Mouse (Mus musculus) neural tube, embryonic 12.5 days (tissue): ENCODE results near the gene Polr2j. TPM values are rescaled to one million over a fixed set of nuclear protein-coding genes. Genes with fewer than 3 reads are reported as not detected.
"Not testable (repeated sequence)": the region's sequence is repeated elsewhere in the genome, so short reads cannot be mapped to it uniquely, and the experiment has no call there.

Experiments
- ATAC-seq: fragments of 200-750 bp; cut with Nextera tagmentation; 2 replicates; pipeline ENCODE4 v1.8.0; 2017; ENCODE audit warnings: low read depth, mild to moderate bottlenecking, moderate TSS enrichment, moderate library complexity; ENCODE audit not compliant: low FRiP score
- H3K27ac ChIP-seq: fragments of 300-500 bp; sonication (generic); 2 replicates; pipeline ENCODE4 v1.5.1; 2016
- H3K27me3 ChIP-seq: fragments of 300-500 bp; sonication (generic); replicated peaks from 2 replicates; pipeline ENCODE4 v1.6.1; 2016; ENCODE audit warnings: mild to moderate bottlenecking
- H3K36me3 ChIP-seq: fragments of 300-500 bp; sonication (generic); 2 replicates; pipeline ENCODE4 v1.6.1; 2016; ENCODE audit warnings: mild to moderate bottlenecking
- H3K4me1 ChIP-seq: fragments of 300-500 bp; sonication (generic); 2 replicates; pipeline ENCODE4 v1.6.1; 2016
- H3K4me2 ChIP-seq: fragments of 300-500 bp; sonication (generic); replicated peaks from 2 replicates; pipeline ENCODE4 v1.6.1; 2016; ENCODE audit warnings: mild to moderate bottlenecking
- H3K4me3 ChIP-seq: fragments of 300-500 bp; sonication (generic); 2 replicates; pipeline ENCODE4 v1.5.1; 2016
- H3K9ac ChIP-seq: fragments of 300-500 bp; sonication (generic); 2 replicates; pipeline ENCODE4 v1.6.1; 2016; ENCODE audit warnings: mild to moderate bottlenecking
- H3K9me3 ChIP-seq: fragments of 300-500 bp; sonication (generic); 2 replicates; pipeline ENCODE4 v1.6.1; 2016; ENCODE audit warnings: mild to moderate bottlenecking
- WGBS: fragments of 180-500 bp; shearing (Covaris S2); methylation state at CpG from one replicate; pipeline ENCODE4 v1.1.7; 2016; 5-methylcytosine and 5-hydroxymethylcytosine counted together
- polyA plus RNA-seq: library from polyadenylated mRNA; unstranded; fragments of >200 nt; fragmentation: Nextera tagmentation; extraction: Ambion mirVana; gene quantifications from 2 replicates; pipeline ENCODE4 v1.2.1, GENCODE M21; 2016

Polr2j gene
- polyA plus RNA-seq, 1 experiment from 2014 or later = 234 TPM

DNA sequence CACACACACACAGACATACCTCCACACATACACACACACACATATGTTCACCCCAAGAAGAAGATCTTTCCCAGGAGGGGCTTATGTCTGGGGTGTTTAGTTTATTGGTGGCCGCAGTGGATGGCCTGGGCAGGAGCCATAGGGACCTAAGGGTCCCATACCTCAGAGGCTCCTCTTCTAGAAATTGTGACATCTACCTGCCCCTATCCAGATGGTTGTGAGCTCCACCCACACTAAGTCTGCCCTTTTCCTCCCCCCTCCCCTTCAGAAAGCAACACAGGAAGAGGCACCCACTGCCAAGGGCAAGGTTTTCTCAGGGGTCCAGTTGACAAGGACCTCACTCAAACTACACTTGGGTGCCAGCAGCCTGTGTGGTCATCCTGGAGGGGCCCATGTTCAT lies 30.5 kb downstream of the Polr2j start:
- no peak overlapping the region for H3K4me3 ChIP-seq
- no peak overlapping the region for H3K27ac ChIP-seq
- H3K4me1 ChIP-seq = no peaks in the 10 kb centered on the region
- ATAC-seq = no peak
- H3K27me3 ChIP-seq = no peaks in the 10 kb centered on the region
- no peak overlapping the region for H3K9ac ChIP-seq
- peaks cover 8% of the 10 kb centered on the region for H3K36me3 ChIP-seq
- no peaks in the 10 kb centered on the region for H3K9me3 ChIP-seq
- no peak overlapping the region for H3K4me2 ChIP-seq
- 93% methylated on average over 1 of the region's 1 CpGs for WGBS

DNA sequence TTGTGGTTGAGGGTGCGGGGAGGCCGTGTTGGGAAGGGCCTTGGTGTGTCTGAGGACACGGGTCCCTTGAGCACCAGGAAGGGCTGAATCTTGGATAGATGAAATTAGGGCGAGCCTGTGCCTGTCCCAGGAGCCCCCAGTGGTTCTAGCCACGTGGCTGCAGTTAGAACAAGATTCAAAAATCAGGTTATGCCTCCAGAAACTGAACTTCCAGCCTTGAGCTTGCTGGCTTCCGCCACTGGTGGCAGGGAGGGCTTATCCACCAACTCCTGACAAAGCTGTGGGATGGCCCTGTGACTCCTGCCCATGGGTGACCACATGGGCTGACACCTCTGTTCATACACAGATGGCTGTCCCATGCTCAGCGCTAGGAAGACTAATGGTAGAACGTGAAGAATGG lies 31.3 kb downstream of the Polr2j start:
- no peak overlapping the region for H3K27ac ChIP-seq
- no peak for ATAC-seq
- no peak overlapping the region for H3K4me2 ChIP-seq
- H3K4me3 ChIP-seq = no peak overlapping the region
- H3K9ac ChIP-seq = no peak overlapping the region
- H3K9me3 ChIP-seq = no peaks in the 10 kb centered on the region
- H3K36me3 ChIP-seq = peaks cover under 1% of the 10 kb centered on the region; the same call in 1 of the 2 replicates
- no peaks in the 10 kb centered on the region for H3K4me1 ChIP-seq
- H3K27me3 ChIP-seq = no peaks in the 10 kb centered on the region
- WGBS = 74% methylated on average over 8 of the region's 8 CpGs

DNA sequence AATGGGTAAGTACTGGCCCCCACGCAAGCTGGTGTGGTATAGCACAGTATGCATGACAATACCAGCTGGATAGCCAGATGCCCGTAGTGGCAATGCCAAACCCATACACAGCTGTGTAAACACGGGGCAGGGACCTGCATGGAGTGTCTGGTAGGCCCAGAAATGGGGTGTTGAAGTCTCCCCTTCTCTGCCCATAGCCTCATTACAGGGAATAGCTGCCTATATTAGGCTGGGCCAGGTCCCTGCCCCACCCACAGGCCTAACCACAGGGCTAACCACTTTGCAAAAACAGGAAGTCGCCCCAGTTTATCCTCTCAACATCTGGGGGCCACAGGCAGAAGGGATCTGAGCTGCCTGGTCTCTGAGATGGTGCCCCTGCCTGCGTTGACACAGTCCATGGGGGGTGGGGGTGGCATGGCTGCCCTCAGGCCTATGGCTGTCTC lies 32.7 kb downstream of the Polr2j start:
- not testable (repeated sequence) for ATAC-seq, H3K4me1 ChIP-seq

DNA sequence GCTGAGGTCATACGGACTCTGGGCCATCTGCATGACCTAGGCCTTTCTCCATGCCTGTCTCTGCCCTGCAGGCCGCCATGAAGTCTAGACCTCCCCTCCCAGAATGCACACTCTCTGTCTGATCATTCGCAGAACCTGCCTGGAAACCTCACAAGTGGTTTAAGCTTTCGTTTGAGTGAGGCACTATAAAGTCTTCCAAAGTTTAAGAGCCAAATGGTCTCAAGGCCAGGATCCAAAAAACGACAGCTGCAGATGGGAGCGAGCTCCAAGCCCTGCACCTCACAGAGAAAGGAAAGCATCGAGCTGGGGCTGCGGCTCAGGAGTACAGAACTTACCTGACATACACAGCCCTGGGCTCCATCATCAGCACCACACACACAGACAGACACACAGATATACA lies 35.9 kb downstream of the Polr2j start:
- Histone ChIP-seq H3K4me2 (no peak overlapping the region), H3K9ac (no peak overlapping the region), H3K27me3 (no peaks in the 10 kb centered on the region), H3K4me3 (no peak overlapping the region), H3K4me1 (no peaks in the 10 kb centered on the region), H3K9me3 (no peaks in the 10 kb centered on the region), H3K36me3 (no peaks in the 10 kb centered on the region), H3K27ac (no peak overlapping the region)
- WGBS = 83% methylated on average over 8 of the region's 8 CpGs
- ATAC-seq = no peak

More for the DNA sequence above, 32.7 kb downstream of the Polr2j start:
- not testable (repeated sequence) for H3K4me3 ChIP-seq, H3K9ac ChIP-seq, H3K9me3 ChIP-seq, H3K4me2 ChIP-seq, H3K27ac ChIP-seq, H3K36me3 ChIP-seq, H3K27me3 ChIP-seq
- 71% methylated on average over 5 of the region's 5 CpGs for WGBS

DNA sequence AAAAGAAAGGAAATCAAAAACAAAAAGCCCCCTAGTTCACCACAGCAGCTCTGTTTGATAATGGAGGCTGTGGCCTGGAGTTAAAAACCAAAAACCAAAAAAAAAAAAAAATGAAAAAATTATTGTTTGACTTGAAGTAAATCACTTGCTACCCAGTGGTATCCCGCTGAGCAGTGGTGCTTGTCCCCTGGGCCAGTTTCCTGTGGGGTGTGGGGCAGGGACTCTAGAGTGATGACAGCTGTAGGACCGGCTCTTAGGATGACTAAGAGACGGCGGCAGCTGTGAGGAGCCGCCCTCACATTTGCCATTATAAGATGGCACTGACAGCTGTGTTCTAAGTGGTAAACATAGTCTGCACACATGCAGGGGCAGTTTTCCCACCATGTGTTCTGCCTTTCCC lies 39.0 kb downstream of the Polr2j start:
- H3K27me3 ChIP-seq = no peaks in the 10 kb centered on the region

DNA sequence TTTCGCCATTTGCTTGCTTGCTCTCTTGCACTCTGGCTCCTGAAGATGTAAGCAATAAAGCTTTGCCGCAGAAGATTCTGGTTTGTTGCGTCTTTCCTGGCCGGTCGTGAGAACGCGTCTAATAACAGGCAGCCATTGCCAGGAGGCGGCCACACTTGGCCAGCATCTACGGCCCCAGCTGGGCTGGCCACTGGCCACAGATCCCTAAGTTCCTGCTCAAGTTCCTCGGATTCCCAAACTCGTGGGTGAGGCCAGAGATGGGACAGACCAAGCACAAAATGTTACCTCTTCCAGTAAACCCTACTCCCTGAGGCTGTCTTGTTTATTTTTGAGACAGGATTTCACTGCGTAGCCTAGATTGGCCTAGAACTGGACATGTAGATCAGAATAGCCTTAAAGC lies 43.7 kb downstream of the Polr2j start:
- 90% methylated on average over 11 of the region's 12 CpGs for WGBS
- H3K4me1 ChIP-seq, H3K27me3 ChIP-seq, H3K27ac ChIP-seq, H3K9me3 ChIP-seq, ATAC-seq, H3K4me3 ChIP-seq, H3K4me2 ChIP-seq, H3K9ac ChIP-seq: not testable (repeated sequence)
- H3K36me3 ChIP-seq = peaks cover 10% of the 10 kb centered on the region

More for the DNA sequence above, 39.0 kb downstream of the Polr2j start:
- no peak overlapping the region for H3K4me2 ChIP-seq
- H3K9ac ChIP-seq = no peak overlapping the region
- no peak for ATAC-seq
- H3K27ac ChIP-seq = no peak overlapping the region
- no peak overlapping the region for H3K4me3 ChIP-seq
- WGBS = 92% methylated on average over 5 of the region's 5 CpGs
- H3K4me1 ChIP-seq = no peaks in the 10 kb centered on the region
- peaks cover 4% of the 10 kb centered on the region for H3K36me3 ChIP-seq
- no peaks in the 10 kb centered on the region for H3K9me3 ChIP-seq

DNA sequence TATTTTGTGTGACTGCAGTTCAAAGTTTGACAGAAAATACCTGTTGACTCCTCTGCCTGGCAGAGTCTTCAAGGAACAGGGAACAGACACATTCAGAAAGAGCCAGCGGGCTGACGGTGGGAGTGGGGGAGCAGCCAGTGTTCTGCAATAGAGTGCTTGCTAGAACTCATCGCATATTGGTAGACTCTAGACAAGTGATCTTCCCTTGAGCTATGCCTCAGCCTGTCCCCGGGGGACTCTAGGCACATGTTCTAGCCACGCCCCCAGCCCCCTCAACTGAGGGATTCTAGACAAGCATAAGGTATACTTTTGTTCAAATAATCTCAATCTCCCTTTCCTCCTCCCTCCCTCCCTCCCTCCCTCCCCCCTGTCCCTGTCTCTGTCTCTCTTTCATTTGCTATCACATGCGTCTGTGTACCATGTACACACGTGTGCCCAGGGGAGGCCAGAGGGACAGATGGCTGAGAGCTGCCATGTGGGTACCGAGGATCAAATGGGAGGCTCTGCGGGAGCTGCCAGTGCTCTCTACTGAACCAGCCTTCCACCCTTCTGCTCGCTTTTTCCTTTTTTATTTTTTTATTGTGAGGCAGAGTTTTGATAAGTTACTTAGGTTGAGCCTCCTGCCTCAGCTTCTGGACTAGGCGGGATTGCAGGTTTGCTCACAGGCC lies 47.5 kb downstream of the Polr2j start:
- WGBS = 81% methylated on average over 11 of the region's 11 CpGs
- Histone ChIP-seq H3K27me3 (no peaks in the 10 kb centered on the region), H3K9ac (no peak overlapping the region), H3K36me3 (peaks cover 14% of the 10 kb centered on the region), H3K4me2 (no peak overlapping the region), H3K4me1 (no peaks in the 10 kb centered on the region), H3K4me3 (no peak overlapping the region), H3K9me3 (peaks cover 7% of the 10 kb centered on the region; the same call in 1 of the 2 replicates), H3K27ac (no peak overlapping the region)
- no peak for ATAC-seq

DNA sequence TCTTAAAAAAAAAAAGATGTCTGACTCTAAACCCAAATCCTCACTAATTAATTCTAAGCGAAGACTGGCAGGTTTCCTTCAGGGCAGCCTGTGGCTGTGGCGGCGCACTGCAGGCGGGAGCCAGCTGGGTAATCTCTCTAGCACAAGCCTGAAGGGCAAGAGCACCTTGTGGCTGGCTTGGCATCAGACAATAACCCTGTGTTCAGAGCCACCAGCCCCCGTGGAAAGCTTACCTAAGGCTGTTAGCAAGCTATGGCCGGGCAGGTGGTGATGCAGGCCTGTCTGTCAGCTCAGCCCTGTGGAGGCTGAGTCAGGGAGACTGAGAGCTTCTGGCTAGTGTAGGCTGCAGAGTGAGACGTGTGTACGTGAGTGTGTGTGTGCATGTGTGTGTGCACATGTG lies 48.8 kb downstream of the Polr2j start:
- H3K27me3 ChIP-seq = no peaks in the 10 kb centered on the region
- no peak overlapping the region for H3K27ac ChIP-seq
- H3K4me3 ChIP-seq = no peak overlapping the region
- no peak overlapping the region for H3K4me2 ChIP-seq
- H3K4me1 ChIP-seq = peaks cover 4% of the 10 kb centered on the region; the same call in 1 of the 2 replicates
- peaks cover 12% of the 10 kb centered on the region for H3K36me3 ChIP-seq
- peaks cover 7% of the 10 kb centered on the region; the same call in 1 of the 2 replicates for H3K9me3 ChIP-seq
- WGBS = 85% methylated on average over 8 of the region's 8 CpGs
- no peak overlapping the region for H3K9ac ChIP-seq
- no peak for ATAC-seq

DNA sequence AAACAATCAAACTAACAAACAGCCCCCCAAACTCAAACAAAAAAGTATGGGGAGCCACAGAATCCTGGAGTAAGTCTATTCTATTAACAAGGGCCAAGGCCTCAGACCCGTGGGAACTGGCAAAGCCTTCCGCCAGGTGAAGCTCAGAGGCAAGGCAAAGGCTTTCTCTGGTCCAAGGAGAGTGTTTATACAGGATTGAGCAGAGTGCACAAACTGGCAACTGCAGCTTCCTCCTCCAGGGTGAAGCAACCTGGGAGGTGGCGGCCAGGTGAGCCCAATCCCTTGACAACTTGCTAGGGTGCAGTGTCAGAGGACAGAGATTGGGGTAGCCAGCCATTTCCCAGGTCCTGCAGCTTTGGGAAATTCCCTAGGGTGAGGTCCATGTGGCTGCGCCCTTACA lies 50.9 kb downstream of the Polr2j start:
- H3K27me3 ChIP-seq = no peaks in the 10 kb centered on the region
- peaks cover 4% of the 10 kb centered on the region; the same call in 1 of the 2 replicates for H3K36me3 ChIP-seq

DNA sequence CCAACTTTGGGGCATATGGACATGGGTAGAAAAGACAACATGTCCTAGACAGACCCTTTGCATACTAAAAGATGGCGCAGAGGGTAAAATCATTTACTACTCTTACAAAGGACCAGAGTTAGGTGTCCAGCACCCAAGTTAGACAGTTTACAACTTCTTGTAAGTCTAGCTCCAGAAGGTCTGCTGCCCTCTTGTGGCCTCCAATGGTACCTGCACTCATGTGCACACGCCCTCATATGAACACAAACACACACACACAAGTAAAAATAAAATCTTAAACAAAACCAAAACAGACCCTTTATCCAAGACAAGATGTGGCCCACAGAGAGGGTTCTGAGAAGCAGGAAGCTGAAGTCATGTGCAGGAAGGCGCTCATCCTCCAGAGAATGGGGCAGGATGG lies 51.6 kb downstream of the Polr2j start:
- Histone ChIP-seq H3K4me2 (no peak overlapping the region), H3K27ac (no peak overlapping the region), H3K9me3 (peaks cover 7% of the 10 kb centered on the region; the same call in 1 of the 2 replicates), H3K27me3 (no peaks in the 10 kb centered on the region), H3K9ac (no peak overlapping the region), H3K4me1 (peaks cover 10% of the 10 kb centered on the region), H3K4me3 (no peak overlapping the region), H3K36me3 (peaks cover 4% of the 10 kb centered on the region; the same call in 1 of the 2 replicates)
- ATAC-seq = no peak
- 97% methylated on average over 3 of the region's 3 CpGs for WGBS

More for the DNA sequence above, 50.9 kb downstream of the Polr2j start:
- no peak overlapping the region for H3K4me2 ChIP-seq
- no peak for ATAC-seq
- H3K4me3 ChIP-seq = no peak overlapping the region
- H3K9ac ChIP-seq = no peak overlapping the region
- peaks cover 10% of the 10 kb centered on the region for H3K4me1 ChIP-seq
- WGBS = 92% methylated on average over 4 of the region's 4 CpGs
- H3K9me3 ChIP-seq = peaks cover 7% of the 10 kb centered on the region; the same call in 1 of the 2 replicates
- no peak overlapping the region for H3K27ac ChIP-seq

DNA sequence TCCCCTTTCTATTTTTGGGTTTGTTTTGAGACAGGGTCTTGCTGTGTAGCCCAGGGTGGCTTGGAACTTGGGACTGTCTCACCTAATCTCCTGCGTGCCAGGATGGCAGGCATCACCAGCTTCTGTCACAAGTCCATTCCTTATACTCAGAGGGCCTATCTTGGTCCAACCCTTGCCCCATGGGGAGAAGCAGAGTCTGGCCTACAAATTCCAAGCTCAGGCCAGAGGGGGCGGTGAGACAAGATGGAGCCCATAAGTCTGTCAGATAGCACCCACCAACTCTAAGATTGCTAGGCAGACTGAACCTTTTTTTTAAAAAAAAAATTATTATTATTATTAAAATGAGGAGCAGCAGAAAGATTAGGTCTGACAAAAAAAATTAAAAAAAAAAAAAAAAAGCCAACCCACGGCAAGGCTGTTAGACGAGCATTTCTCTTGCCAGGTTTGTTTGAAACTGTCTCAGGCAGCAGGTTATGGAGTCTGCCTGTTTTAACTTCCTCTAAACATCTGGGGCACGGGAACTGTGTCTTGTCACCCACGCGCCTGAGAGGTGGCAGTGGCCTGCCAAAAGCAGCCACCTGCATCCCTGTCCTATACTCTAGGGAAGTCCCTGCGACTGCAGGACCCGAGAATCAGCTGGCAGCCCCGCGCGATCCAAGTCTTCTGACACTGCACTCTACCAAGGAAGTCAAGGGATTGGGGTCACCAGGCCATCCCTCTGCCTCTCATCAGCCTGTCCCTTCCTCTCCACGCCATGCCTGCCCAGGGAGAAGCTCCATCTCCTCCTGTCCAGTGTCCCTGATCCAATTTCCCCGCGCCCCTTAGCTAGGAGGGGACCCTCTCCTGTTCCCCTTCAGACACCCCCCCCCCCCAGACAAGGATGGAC lies 53.4 kb downstream of the Polr2j start:
- Histone ChIP-seq H3K4me3 (peak overlapping the region; percentile 59), H3K27me3 (no peaks in the 10 kb centered on the region), H3K4me2 (peak overlapping the region; percentile 97), H3K4me1 (peaks cover 10% of the 10 kb centered on the region), H3K36me3 (peaks cover 4% of the 10 kb centered on the region; the same call in 1 of the 2 replicates), H3K9ac (peak overlapping the region; percentile 73), H3K27ac (no peak overlapping the region), H3K9me3 (peaks cover 7% of the 10 kb centered on the region; the same call in 1 of the 2 replicates)
- peak; percentile 68 for ATAC-seq
- WGBS = 17% methylated on average over 14 of the region's 15 CpGs
